Mouse (Mus musculus) limb, embryonic 14.5 days (tissue): Measurements from ENCODE around the gene Krtap26-1. TPM values are rescaled to one million over a fixed set of nuclear protein-coding genes. Genes with fewer than 3 reads are reported as not detected.

Experiments used
- ATAC-seq: fragments of 200-750 bp; cut with Nextera tagmentation; 2 replicates; pipeline ENCODE4 v1.8.0; 2017; ENCODE audit warnings: low read depth, moderate number of reproducible peaks, moderate TSS enrichment; ENCODE audit not compliant: low FRiP score
- DNase-seq: peaks from one replicate; pipeline ENCODE4 v3.0.0-alpha.2; 2015; ENCODE audit warnings: low spot score
- H3K27ac ChIP-seq: fragments of 300-500 bp; sonication (generic); replicated peaks from 2 replicates; pipeline ENCODE4 v1.5.1; 2014; ENCODE audit warnings: low read depth, mild to moderate bottlenecking, low read length, moderate library complexity, mixed read lengths
- H3K27me3 ChIP-seq: fragments of 300-500 bp; sonication (generic); 2 replicates; pipeline ENCODE4 v1.6.1; 2014; ENCODE audit warnings: low read length, mixed read lengths; ENCODE audit not compliant: control insufficient read depth, insufficient read depth
- H3K36me3 ChIP-seq: fragments of 300-500 bp; sonication (generic); 2 replicates; pipeline ENCODE4 v1.6.1; 2014; ENCODE audit warnings: mild to moderate bottlenecking, low read length, moderate library complexity, mixed read lengths; ENCODE audit not compliant: control insufficient read depth, insufficient read depth
- H3K4me1 ChIP-seq: fragments of 300-500 bp; sonication (generic); 2 replicates; pipeline ENCODE4 v1.6.1; 2014; ENCODE audit warnings: antibody characterized with exemption, low read length, mixed read lengths; ENCODE audit not compliant: control insufficient read depth, insufficient read depth
- H3K4me2 ChIP-seq: fragments of 300-500 bp; sonication (generic); replicated peaks from 2 replicates; pipeline ENCODE4 v1.6.1; 2014; ENCODE audit warnings: low read depth, mild to moderate bottlenecking, low read length, moderate library complexity; ENCODE audit not compliant: severe bottlenecking
- H3K4me3 ChIP-seq: fragments of 300-500 bp; sonication (generic); replicated peaks from 2 replicates; pipeline ENCODE4 v1.5.1; 2014; ENCODE audit warnings: low read length
- H3K9ac ChIP-seq: fragments of 300-500 bp; sonication (generic); 2 replicates; pipeline ENCODE4 v1.6.1; 2014; ENCODE audit warnings: mild to moderate bottlenecking, low read depth, low read length, moderate library complexity; ENCODE audit not compliant: severe bottlenecking
- H3K9me3 ChIP-seq: fragments of 300-500 bp; sonication (generic); 2 replicates; pipeline ENCODE4 v1.6.1; 2016; ENCODE audit warnings: low read length; ENCODE audit not compliant: control insufficient read depth
- POLR2A ChIP-seq: fragments of 200-500 bp; IDR thresholded peaks from 2 replicates; pipeline ENCODE4 v1.8.0; 2012; ENCODE audit warnings: inconsistent platforms, mild to moderate bottlenecking, moderate library complexity, borderline replicate concordance; ENCODE audit not compliant: insufficient read depth, insufficient read length; ENCODE audit errors: extremely low read depth
- WGBS: fragments of 180-500 bp; shearing (Covaris S2); extraction: QIAGEN DNeasy Blood & Tissue Kit; methylation state at CpG from one replicate; pipeline ENCODE4 v1.1.7; 2014; 5-methylcytosine and 5-hydroxymethylcytosine counted together
- polyA plus RNA-seq, 2 experiments: library from polyadenylated mRNA; depleted of rRNA in 1 of 2; stranded (reverse) in 1 of 2; unstranded in 1 of 2; fragments of >200 nt; fragmentation: Nextera tagmentation in 1 of 2; extraction: Ambion mirVana in 1 of 2; gene quantifications; 2 replicates each; pipeline versions ENCODE4 v1.2.1 to v1.2.3; 2012 to 2014

The Krtap26-1 gene
- polyA plus RNA-seq, 2 experiments, result not detected

DNA sequence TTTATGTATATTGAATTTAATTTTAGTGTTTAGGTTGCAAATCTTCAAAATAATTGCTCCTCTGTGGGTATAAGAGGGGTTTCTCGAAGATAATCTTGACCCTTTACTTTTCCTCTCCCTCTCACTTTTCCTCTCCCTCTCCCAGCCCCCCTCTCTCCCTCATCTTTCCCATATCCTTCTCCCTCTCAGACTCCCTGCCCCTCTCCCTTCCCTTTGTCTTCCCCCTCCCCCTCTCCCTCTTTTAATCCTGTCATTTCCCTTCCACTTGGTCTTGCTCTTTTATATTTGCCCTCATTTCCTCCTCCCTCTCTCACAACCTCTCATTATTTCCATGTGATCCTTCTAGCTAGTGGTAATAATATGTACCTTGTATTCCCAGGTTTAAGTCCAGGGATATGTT, 45.1 kb downstream of the Krtap26-1 start:
- 37% methylated on average over 1 of the region's 1 CpGs for WGBS
- H3K9ac ChIP-seq, result no peak overlapping the region
- H3K27me3 ChIP-seq, result no peaks in the 10 kb centered on the region
- H3K4me3 ChIP-seq, result no peak overlapping the region
- H3K4me2 ChIP-seq, result no peak overlapping the region
- H3K36me3 ChIP-seq, result no peaks in the 10 kb centered on the region
- no peak overlapping the region for H3K27ac ChIP-seq
- ATAC-seq, result no peak
- DNase-seq, result no peak
- no peaks in the 10 kb centered on the region for H3K9me3 ChIP-seq
- TF ChIP-seq POLR2A, result no peak
- H3K4me1 ChIP-seq, result peaks cover 8% of the 10 kb centered on the region; the same call in 1 of the 2 replicates

DNA sequence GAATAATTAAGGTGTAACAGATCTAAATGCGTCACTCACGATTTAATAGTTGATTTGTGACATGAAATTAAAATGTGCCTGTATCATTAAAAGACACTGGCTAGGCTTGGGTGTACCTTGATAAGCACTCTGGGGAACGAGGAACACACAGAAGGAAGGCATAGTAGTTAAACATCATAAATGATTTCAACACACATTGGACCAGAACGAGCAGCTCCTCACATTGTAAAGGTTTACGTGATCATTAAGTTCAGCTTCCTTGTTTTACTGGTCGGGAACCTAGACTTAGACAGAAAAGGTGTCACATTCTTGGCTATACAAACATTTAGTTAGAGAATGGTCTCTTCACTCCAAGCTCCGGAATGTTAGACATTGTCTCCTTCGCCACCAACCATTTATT, 47.3 kb downstream of the Krtap26-1 start:
- peaks cover 8% of the 10 kb centered on the region; the same call in 1 of the 2 replicates for H3K4me1 ChIP-seq
- peak overlapping the region; percentile 25; the same call in 1 of the 2 replicates for H3K4me2 ChIP-seq
- no peak overlapping the region for H3K9ac ChIP-seq
- no peaks in the 10 kb centered on the region for H3K9me3 ChIP-seq
- no peak for DNase-seq
- no peaks in the 10 kb centered on the region for H3K27me3 ChIP-seq
- 19% methylated on average over 8 of the region's 8 CpGs for WGBS
- H3K4me3 ChIP-seq, result no peak overlapping the region
- no peaks in the 10 kb centered on the region for H3K36me3 ChIP-seq
- ATAC-seq, result peak; percentile 2; the same call in 1 of the 2 replicates
- TF ChIP-seq POLR2A, result no peak
- H3K27ac ChIP-seq, result no peak overlapping the region

DNA sequence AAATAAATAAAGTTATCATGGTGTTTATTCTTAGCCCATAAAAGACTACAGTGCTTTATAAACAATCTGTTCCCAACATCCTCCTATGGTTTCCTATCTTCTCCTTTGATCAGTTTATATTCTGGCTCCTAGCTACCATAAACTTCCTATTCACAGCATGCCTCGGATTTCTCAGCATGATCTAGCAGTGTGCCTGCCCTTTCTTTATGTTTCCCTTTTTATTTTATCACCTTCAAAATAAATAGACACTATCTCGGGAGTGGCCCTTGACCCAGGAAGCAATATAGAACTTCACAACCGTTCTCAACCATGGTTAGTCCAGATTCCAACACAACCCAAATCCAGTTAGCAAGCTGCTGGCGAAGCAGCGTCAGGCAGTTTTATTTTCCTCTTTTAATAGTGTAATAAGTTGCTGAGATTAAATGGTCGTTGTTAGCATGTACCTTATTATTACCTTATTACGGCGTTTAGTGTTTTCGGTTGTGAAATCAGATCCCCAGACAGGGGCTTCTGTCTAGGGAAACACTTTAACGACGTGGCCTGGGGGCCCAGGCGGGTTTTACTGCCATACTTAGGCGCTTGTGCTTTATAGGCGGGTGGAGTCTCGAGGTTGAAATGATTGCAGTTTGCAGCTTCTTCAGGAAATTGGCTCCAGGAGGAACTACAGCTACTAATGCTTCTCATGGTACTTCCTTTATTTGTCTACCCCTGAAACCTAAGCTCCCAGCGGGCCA, 47.9 kb downstream of the Krtap26-1 start:
- Histone ChIP-seq H3K4me3 (peak overlapping the region; percentile 1; the same call in 1 of the 2 replicates), H3K4me1 (peaks cover 8% of the 10 kb centered on the region; the same call in 1 of the 2 replicates), H3K36me3 (no peaks in the 10 kb centered on the region), H3K27me3 (no peaks in the 10 kb centered on the region), H3K27ac (no peak overlapping the region), H3K9ac (no peak overlapping the region), H3K9me3 (no peaks in the 10 kb centered on the region), H3K4me2 (peak overlapping the region; percentile 25)
- peak; percentile 45 for DNase-seq
- no peak for TF ChIP-seq POLR2A
- ATAC-seq, result peak; percentile 47; the same call in 1 of the 2 replicates
- 4% methylated on average over 16 of the region's 16 CpGs for WGBS

Other genes with a start within 250 kb of the Krtap26-1 start
- not detected in 2 replicates for gene Cldn17, start 140.8 kb downstream of the Krtap26-1 start, polyA plus RNA-seq (2012; rRNA removed)
- gene Cldn17, start 140.8 kb downstream of the Krtap26-1 start, polyA plus RNA-seq (2014; fragmentation: Nextera tagmentation; extraction: Ambion mirVana), result not detected in 2 replicates
- gene Cldn8, start 84.6 kb downstream of the Krtap26-1 start, polyA plus RNA-seq (2012; rRNA removed), result 2.4 TPM in 2 replicates
- 4.5 and 5.8 TPM in 2 replicates for gene Cldn8, start 84.6 kb downstream of the Krtap26-1 start, polyA plus RNA-seq (2014; fragmentation: Nextera tagmentation; extraction: Ambion mirVana)
- gene Krtap24-1, start 35.5 kb downstream of the Krtap26-1 start, polyA plus RNA-seq (2012; rRNA removed), result not detected in 2 replicates
- not detected in 2 replicates for gene Krtap24-1, start 35.5 kb downstream of the Krtap26-1 start, polyA plus RNA-seq (2014; fragmentation: Nextera tagmentation; extraction: Ambion mirVana)
- not detected in 2 replicates for gene 2310079G19Rik, start 20.1 kb downstream of the Krtap26-1 start, polyA plus RNA-seq (2012; rRNA removed)
- not detected in 2 replicates for gene 2310079G19Rik, start 20.1 kb downstream of the Krtap26-1 start, polyA plus RNA-seq (2014; fragmentation: Nextera tagmentation; extraction: Ambion mirVana)
- not detected in 2 replicates for gene Krtap27-1, start 23.9 kb upstream of the Krtap26-1 start, polyA plus RNA-seq (2012; rRNA removed)
- gene Krtap27-1, start 23.9 kb upstream of the Krtap26-1 start, polyA plus RNA-seq (2014; fragmentation: Nextera tagmentation; extraction: Ambion mirVana), result not detected in 2 replicates
- not detected in 2 replicates for gene 2310061N02Rik, start 60.2 kb upstream of the Krtap26-1 start, polyA plus RNA-seq (2012; rRNA removed)
- not detected in 2 replicates for gene 2310061N02Rik, start 60.2 kb upstream of the Krtap26-1 start, polyA plus RNA-seq (2014; fragmentation: Nextera tagmentation; extraction: Ambion mirVana)
- not detected in 2 replicates for gene Krtap13-1, start 81.1 kb upstream of the Krtap26-1 start, polyA plus RNA-seq (2012; rRNA removed)
- gene Krtap13-1, start 81.1 kb upstream of the Krtap26-1 start, polyA plus RNA-seq (2014; fragmentation: Nextera tagmentation; extraction: Ambion mirVana), result not detected in 2 replicates
- not detected in 2 replicates for gene Krtap13, start 103.8 kb upstream of the Krtap26-1 start, polyA plus RNA-seq (2012; rRNA removed)
- not detected in 2 replicates for gene Krtap13, start 103.8 kb upstream of the Krtap26-1 start, polyA plus RNA-seq (2014; fragmentation: Nextera tagmentation; extraction: Ambion mirVana)
- not detected in 2 replicates for gene 2310034C09Rik, start 111.1 kb upstream of the Krtap26-1 start, polyA plus RNA-seq (2012; rRNA removed)
- not detected in 2 replicates for gene 2310034C09Rik, start 111.1 kb upstream of the Krtap26-1 start, polyA plus RNA-seq (2014; fragmentation: Nextera tagmentation; extraction: Ambion mirVana)
- not detected in 2 replicates for gene 2310057N15Rik, start 126.4 kb upstream of the Krtap26-1 start, polyA plus RNA-seq (2012; rRNA removed)
- not detected in 2 replicates for gene 2310057N15Rik, start 126.4 kb upstream of the Krtap26-1 start, polyA plus RNA-seq (2014; fragmentation: Nextera tagmentation; extraction: Ambion mirVana)
- not detected in 2 replicates for gene Gm5965, start 130.1 kb upstream of the Krtap26-1 start, polyA plus RNA-seq (2012; rRNA removed)
- not detected in 2 replicates for gene Gm5965, start 130.1 kb upstream of the Krtap26-1 start, polyA plus RNA-seq (2014; fragmentation: Nextera tagmentation; extraction: Ambion mirVana)
- gene Gm20741, start 164.4 kb upstream of the Krtap26-1 start, polyA plus RNA-seq (2012; rRNA removed), result not detected in 2 replicates
- gene Gm20741, start 164.4 kb upstream of the Krtap26-1 start, polyA plus RNA-seq (2014; fragmentation: Nextera tagmentation; extraction: Ambion mirVana), result not detected in 2 replicates
- gene Krtap15, start 172.4 kb upstream of the Krtap26-1 start, polyA plus RNA-seq (2012; rRNA removed), result not detected in 2 replicates
- gene Krtap15, start 172.4 kb upstream of the Krtap26-1 start, polyA plus RNA-seq (2014; fragmentation: Nextera tagmentation; extraction: Ambion mirVana), result not detected in 2 replicates
- gene Krtap14, start 178.3 kb upstream of the Krtap26-1 start, polyA plus RNA-seq (2012; rRNA removed), result not detected in 2 replicates
- not detected in 2 replicates for gene Krtap14, start 178.3 kb upstream of the Krtap26-1 start, polyA plus RNA-seq (2014; fragmentation: Nextera tagmentation; extraction: Ambion mirVana)
- not detected in 2 replicates for gene Krtap19-1, start 221.6 kb upstream of the Krtap26-1 start, polyA plus RNA-seq (2012; rRNA removed)
- not detected in 2 replicates for gene Krtap19-1, start 221.6 kb upstream of the Krtap26-1 start, polyA plus RNA-seq (2014; fragmentation: Nextera tagmentation; extraction: Ambion mirVana)
- gene Krtap19-2, start 226.5 kb upstream of the Krtap26-1 start, polyA plus RNA-seq (2012; rRNA removed), result not detected in 2 replicates
- gene Krtap19-2, start 226.5 kb upstream of the Krtap26-1 start, polyA plus RNA-seq (2014; fragmentation: Nextera tagmentation; extraction: Ambion mirVana), result not detected in 2 replicates
- gene Krtap19-3, start 230.2 kb upstream of the Krtap26-1 start, polyA plus RNA-seq (2012; rRNA removed), result not detected in 2 replicates
- gene Krtap19-3, start 230.2 kb upstream of the Krtap26-1 start, polyA plus RNA-seq (2014; fragmentation: Nextera tagmentation; extraction: Ambion mirVana), result not detected in 2 replicates
- gene Krtap19-4, start 237.3 kb upstream of the Krtap26-1 start, polyA plus RNA-seq (2012; rRNA removed), result not detected in 2 replicates
- gene Krtap19-4, start 237.3 kb upstream of the Krtap26-1 start, polyA plus RNA-seq (2014; fragmentation: Nextera tagmentation; extraction: Ambion mirVana), result not detected in 2 replicates
- not detected in 2 replicates for gene Krtap19-5, start 248.7 kb upstream of the Krtap26-1 start, polyA plus RNA-seq (2012; rRNA removed)
- not detected in 2 replicates for gene Krtap19-5, start 248.7 kb upstream of the Krtap26-1 start, polyA plus RNA-seq (2014; fragmentation: Nextera tagmentation; extraction: Ambion mirVana)